Mouse (Mus musculus): ENCODE measurements at regions not wholly inside any gene's neighbourhood (a gene's known extent, or its start where the extent isn't known, plus 50 kb on each side); places are given as distances from the start of the nearest gene placed in this dataset.

DNA sequence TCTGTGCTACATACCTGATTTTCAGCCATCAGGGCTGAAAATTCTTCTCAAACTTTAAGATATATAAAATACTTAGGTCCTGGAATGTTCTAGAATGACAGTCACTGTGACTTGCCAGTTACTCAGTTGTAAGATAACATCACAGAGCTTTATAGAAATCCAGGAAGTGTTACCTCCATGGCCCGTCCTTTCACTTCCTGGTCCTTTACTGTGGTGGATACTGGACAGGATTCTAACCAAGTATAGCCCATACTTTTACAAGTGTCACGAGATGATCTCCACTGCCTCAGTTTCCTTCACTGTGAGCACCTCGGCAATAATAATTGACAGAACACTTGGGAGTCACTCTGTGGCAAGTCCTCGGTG, 271.3 kb downstream of the Maf start:
- H3K27me3 ChIP-seq (ENCODE audit: control insufficient read depth in 1 of 2, insufficient read depth in 2 of 2, low read length in 2 of 2), result no peaks in the 10 kb centered on the region
- H3K79me2 ChIP-seq (ENCODE audit: control insufficient read depth, insufficient read depth, low read length, poor library complexity), result no peaks in the 10 kb centered on the region
- TF ChIP-seq MAX (IDR thresholded peaks at IDR 0.05; ENCODE audit: low read length) (no peak), USF2 (IDR thresholded peaks at IDR 0.05; ENCODE audit: borderline replicate concordance in 1 of 2, insufficient read depth in 1 of 2, low read depth in 1 of 2, low read length in 2 of 2) (no peak), KAT2A (conservative IDR thresholded peaks at IDR 0.05; ENCODE audit: low read depth, low read length) (no peak), HCFC1 (IDR thresholded peaks at IDR 0.05; ENCODE audit: low read depth, low read length) (no peak), CTCF (IDR thresholded peaks at IDR 0.05 in 2 of 3, conservative IDR thresholded peaks at IDR 0.05 in 1 of 3; ENCODE audit: control insufficient read depth in 1 of 3, insufficient read depth in 1 of 3, low read depth in 2 of 3, low read length in 3 of 3, poor library complexity in 1 of 3, severe bottlenecking in 1 of 3) (no peak), ELF1 (IDR thresholded peaks at IDR 0.05; ENCODE audit: low read depth, low read length) (no peak), UBTF (IDR thresholded peaks at IDR 0.05; ENCODE audit: borderline replicate concordance, insufficient read depth, low read depth, low read length) (no peak), CHD2 (IDR thresholded peaks at IDR 0.05; ENCODE audit: low read length) (no peak), EP300 (IDR thresholded peaks at IDR 0.05; ENCODE audit: low read depth in 1 of 2, low read length in 2 of 2) (no peak)
- no peaks in the 10 kb centered on the region for H3K36me3 ChIP-seq (ENCODE audit: control insufficient read depth in 1 of 2, insufficient read depth in 2 of 2, low read length in 2 of 2)
- H3K27ac ChIP-seq (ENCODE audit: control insufficient read depth, low read depth, low read length), result no peak overlapping the region
- DNase-seq (ENCODE audit: low read depth, low spot score), result no peak
- no peak overlapping the region for H3K4me3 ChIP-seq (ENCODE audit: control insufficient read depth in 1 of 2, insufficient read depth in 1 of 2, low read depth in 2 of 2, low read length in 2 of 2)
- H3K4me1 ChIP-seq (ENCODE audit: control insufficient read depth in 1 of 2, insufficient read depth in 2 of 2, low read length in 2 of 2), result no peaks in the 10 kb centered on the region
- H3K9me3 ChIP-seq (replicated peaks; ENCODE audit: insufficient read depth, low read length), result no peaks in the 10 kb centered on the region
- H3K9ac ChIP-seq (ENCODE audit: control insufficient read depth, low read depth, low read length, poor library complexity, severe bottlenecking), result no peak overlapping the region

- no peaks in the 10 kb centered on the region for H3K27me3 ChIP-seq (ENCODE audit: control insufficient read depth in 1 of 2, insufficient read depth in 2 of 2, low read length in 2 of 2)
- H3K4me1 ChIP-seq (ENCODE audit: control insufficient read depth in 1 of 2, insufficient read depth in 2 of 2, low read length in 2 of 2), result no peaks in the 10 kb centered on the region
- DNase-seq (ENCODE audit: low read depth, low spot score), result no peak
- no peaks in the 10 kb centered on the region for H3K79me2 ChIP-seq (ENCODE audit: control insufficient read depth, insufficient read depth, low read length, poor library complexity)
- H3K9ac ChIP-seq (ENCODE audit: control insufficient read depth, low read depth, low read length, poor library complexity, severe bottlenecking), result no peak overlapping the region
- no peak overlapping the region for H3K27ac ChIP-seq (ENCODE audit: control insufficient read depth, low read depth, low read length)
- TF ChIP-seq MYB (IDR thresholded peaks at IDR 0.05; ENCODE audit: low read depth, low read length) (no peak), MXI1 (IDR thresholded peaks at IDR 0.05; ENCODE audit: low read depth, low read length) (no peak), UBTF (IDR thresholded peaks at IDR 0.05; ENCODE audit: borderline replicate concordance, insufficient read depth, low read depth, low read length) (no peak), GABPA (IDR thresholded peaks at IDR 0.05; ENCODE audit: low read depth, low read length) (no peak), MAFK (IDR thresholded peaks at IDR 0.05; ENCODE audit: borderline replicate concordance, low read depth, low read length) (no peak), JUND (IDR thresholded peaks at IDR 0.05; ENCODE audit: low read depth, low read length) (no peak), SIN3A (IDR thresholded peaks at IDR 0.05; ENCODE audit: low read length) (no peak), MEF2A (IDR thresholded peaks at IDR 0.05; ENCODE audit: extremely low read depth, insufficient replicate concordance, low read depth, low read length, poor library complexity, severe bottlenecking) (no peak), POLR2AphosphoS5 (IDR thresholded peaks at IDR 0.05; ENCODE audit: borderline replicate concordance, low read depth, low read length) (no peak), ZKSCAN1 (IDR thresholded peaks at IDR 0.05; ENCODE audit: low read depth, low read length) (no peak), MYC (IDR thresholded peaks at IDR 0.05; ENCODE audit: low read depth, low read length) (no peak), MAZ (IDR thresholded peaks at IDR 0.05; ENCODE audit: low read depth, low read length) (no peak), TBP (IDR thresholded peaks at IDR 0.05; ENCODE audit: low read depth, low read length) (no peak), USF2 (IDR thresholded peaks at IDR 0.05; ENCODE audit: borderline replicate concordance in 1 of 2, insufficient read depth in 1 of 2, low read depth in 1 of 2, low read length in 2 of 2) (no peak)
- no peaks in the 10 kb centered on the region for H3K9me3 ChIP-seq (replicated peaks; ENCODE audit: insufficient read depth, low read length)
- no peak overlapping the region for H3K4me3 ChIP-seq (ENCODE audit: control insufficient read depth in 1 of 2, insufficient read depth in 1 of 2, low read depth in 2 of 2, low read length in 2 of 2)
- no peaks in the 10 kb centered on the region for H3K36me3 ChIP-seq (ENCODE audit: control insufficient read depth in 1 of 2, insufficient read depth in 2 of 2, low read length in 2 of 2)
Observed at GRCm38 (mm10) chr8:115435720-115436355, 271.8 kb downstream of the Maf start.

Data from MEL (cell line).